Comparison of ENCODE assay signal across 8 mouse cellular contexts in genomic region chr10:79766508-79767325, GRCm38 (mm10). TPM values are rescaled to one million over a fixed set of nuclear protein-coding genes. Genes with fewer than 3 reads are reported as not detected.
DNase-seq lines count a peak whose midpoint lies in the region; ATAC-seq and TF ChIP-seq lines count a peak whose summit lies in the region.

Rnf126 (minus strand) TSS chr10:79766952.

- H3K9me3 ChIP-seq in embryonic facial prominence, embryonic 14.5 days (ENCODE audit: control insufficient read depth, low read length) = no peaks in the 10 kb centered on the region
- H3K9me3 ChIP-seq in limb, embryonic 13.5 days = no peaks in the 10 kb centered on the region
- H3K9me3 ChIP-seq in midbrain, embryonic 16.5 days (replicated peaks; ENCODE audit: control insufficient read depth, low read length, poor library complexity, severe bottlenecking) = no peaks in the 10 kb centered on the region

- peak; percentile 99 for DNase-seq in 3T3-L1 (ENCODE audit: low read depth, low spot score)
- peak; percentile 98 to 99 for DNase-seq in adrenal gland, postnatal 4 days (ENCODE audit: low spot score in 2 of 2)
- DNase-seq in embryonic facial prominence, embryonic 14.5 days (ENCODE audit: low spot score) = peak; percentile 99
- DNase-seq in heart, adult 2 months = peak; percentile 99
- DNase-seq in kidney, adult 8-10 months = peak; percentile 100
- peak; percentile 100 for DNase-seq in spleen, postnatal 10 days (ENCODE audit: low spot score in 2 of 2)

- 0 out of 2 replicates have a peak, but pooled peaks have one; percentile 43 for TF ChIP-seq EP300 in heart, adult 2 months (IDR thresholded peaks at IDR 0.05; ENCODE audit: insufficient read depth, low read depth, low read length)

- peak; percentile 5; the same call in 1 of the 2 replicates for TF ChIP-seq POLR2A in heart, adult 2 months (IDR thresholded peaks at IDR 0.05; ENCODE audit: insufficient read depth, low read depth, low read length)

- ATAC-seq in embryonic facial prominence, embryonic 14.5 days (ENCODE audit: low read depth) = peak; percentile 92
- peak; percentile 91 for ATAC-seq in limb, embryonic 13.5 days (ENCODE audit: low FRiP score, low read depth)
- peak; percentile 86 for ATAC-seq in midbrain, embryonic 16.5 days

- H3K27ac ChIP-seq in embryonic facial prominence, embryonic 14.5 days (replicated peaks; ENCODE audit: low read depth, low read length) = peak within 1 kb of the TSS; percentile 93
- H3K27ac ChIP-seq in heart, adult 2 months = peak within 1 kb of the TSS; percentile 88
- H3K27ac ChIP-seq in limb, embryonic 13.5 days = peak within 1 kb of the TSS; percentile 92
- peak within 1 kb of the TSS; percentile 91 for H3K27ac ChIP-seq in midbrain, embryonic 16.5 days (ENCODE audit: low read length)

- H3K4me2 ChIP-seq in embryonic facial prominence, embryonic 14.5 days (ENCODE audit: low read depth, low read length) = peak within 1 kb of the TSS; percentile 90
- peak within 1 kb of the TSS; percentile 97 for H3K4me2 ChIP-seq in limb, embryonic 13.5 days (replicated peaks)
- H3K4me2 ChIP-seq in midbrain, embryonic 16.5 days (ENCODE audit: low read length) = peak within 1 kb of the TSS; percentile 89

- no peak for TF ChIP-seq CTCF in heart, adult 2 months (IDR thresholded peaks at IDR 0.05)

- peak within 1 kb of the TSS; percentile 94 for H3K4me3 ChIP-seq in embryonic facial prominence, embryonic 14.5 days (ENCODE audit: low read depth, low read length)
- H3K4me3 ChIP-seq in heart, adult 2 months = peak within 1 kb of the TSS; percentile 90
- H3K4me3 ChIP-seq in limb, embryonic 13.5 days = peak within 1 kb of the TSS; percentile 96
- H3K4me3 ChIP-seq in midbrain, embryonic 16.5 days (ENCODE audit: low read depth, low read length) = peak within 1 kb of the TSS; percentile 94

- 0% methylated on average over 38 of the region's 101 CpGs for WGBS in embryonic facial prominence, embryonic 14.5 days
- 1% methylated on average over 91 of the region's 101 CpGs for WGBS in heart, adult 2 months
- under 1% methylated on average over 78 of the region's 101 CpGs for WGBS in limb, embryonic 13.5 days
- under 1% methylated on average over 96 of the region's 101 CpGs for WGBS in midbrain, embryonic 16.5 days

- H3K36me3 ChIP-seq in embryonic facial prominence, embryonic 14.5 days (ENCODE audit: control insufficient read depth, insufficient read depth, low read length) = peaks cover 8% of the 10 kb centered on the region
- H3K36me3 ChIP-seq in heart, adult 2 months (ENCODE audit: control insufficient read depth, insufficient read depth, low read length) = no peaks in the 10 kb centered on the region
- H3K36me3 ChIP-seq in limb, embryonic 13.5 days = peaks cover 19% of the 10 kb centered on the region
- H3K36me3 ChIP-seq in midbrain, embryonic 16.5 days (ENCODE audit: control insufficient read depth, insufficient read depth, low read length) = peaks cover 4% of the 10 kb centered on the region; the same call in 1 of the 2 replicates

- peak within 1 kb of the TSS; percentile 97 for H3K9ac ChIP-seq in embryonic facial prominence, embryonic 14.5 days (ENCODE audit: low read depth, low read length)
- peak within 1 kb of the TSS; percentile 97 for H3K9ac ChIP-seq in heart, adult 2 months (ENCODE audit: low read depth, low read length)
- H3K9ac ChIP-seq in limb, embryonic 13.5 days = peak within 1 kb of the TSS; percentile 94
- peak within 1 kb of the TSS; percentile 98 for H3K9ac ChIP-seq in midbrain, embryonic 16.5 days (ENCODE audit: low read depth, low read length)

- peaks cover 4% of the 10 kb centered on the region; the same call in 1 of the 2 replicates for H3K79me2 ChIP-seq in heart, adult 2 months (replicated peaks; ENCODE audit: control insufficient read depth, insufficient read depth, low read length)

- H3K4me1 ChIP-seq in embryonic facial prominence, embryonic 14.5 days (ENCODE audit: control insufficient read depth, insufficient read depth, low read length) = peaks cover 20% of the 10 kb centered on the region
- peaks cover 14% of the 10 kb centered on the region for H3K4me1 ChIP-seq in heart, adult 2 months (ENCODE audit: control insufficient read depth, insufficient read depth, low read length)
- peaks cover 29% of the 10 kb centered on the region for H3K4me1 ChIP-seq in limb, embryonic 13.5 days
- H3K4me1 ChIP-seq in midbrain, embryonic 16.5 days (ENCODE audit: control insufficient read depth, insufficient read depth, low read length) = peaks cover 32% of the 10 kb centered on the region

- intact Hi-C loops in heart, adult 2 months (cut with DNase I) = loop anchor here (2.0 kb wide), 1 partner anchor 20 kb away; the partner anchor contains the start of gene Polrmt

- no peaks in the 10 kb centered on the region for H3K27me3 ChIP-seq in embryonic facial prominence, embryonic 14.5 days (replicated peaks; ENCODE audit: control insufficient read depth, insufficient read depth, low read length)
- H3K27me3 ChIP-seq in heart, adult 2 months (ENCODE audit: control insufficient read depth, insufficient read depth, low read length) = no peaks in the 10 kb centered on the region
- H3K27me3 ChIP-seq in limb, embryonic 13.5 days = no peaks in the 10 kb centered on the region
- H3K27me3 ChIP-seq in midbrain, embryonic 16.5 days (ENCODE audit: control insufficient read depth, insufficient read depth, low read depth, low read length) = no peaks in the 10 kb centered on the region; the same call in 1 of the 2 replicates

RNA-seq across cellular contexts. Expression of gene Rnf126, which starts in this region (rescaled TPM):
- 10 to 100 TPM; 60.7 to 61.7 TPM for total RNA-seq in adrenal gland, postnatal 4 days (2021)
- 77.5 and 78.9 TPM in 2 replicates for polyA plus RNA-seq in embryonic facial prominence, embryonic 14.5 days (2014; fragmentation: Nextera tagmentation; extraction: Ambion mirVana)
- 10 to 100 TPM; 22.9 to 23.6 TPM for total RNA-seq in heart, adult 2 months (2021)
- polyA plus RNA-seq in heart, adult 2 months (2012; rRNA removed) = 41.4 and 48.0 TPM in 2 replicates
- polyA plus RNA-seq in limb, embryonic 13.5 days (2015; fragmentation: Nextera tagmentation; extraction: Ambion mirVana) = 93.0 and 95.4 TPM in 2 replicates
- polyA plus RNA-seq in midbrain, embryonic 16.5 days (2015; fragmentation: Nextera tagmentation; extraction: Ambion mirVana) = 90.2 and 92.3 TPM in 2 replicates

Comparison
In these comparisons a context has a peak if more than half of its experiments do, and no peak if none do; other contexts are left out.
1. Peak in every context shown above with its lines: DNase-seq, ATAC-seq, H3K4me3 ChIP-seq and H3K27ac ChIP-seq.